In genomic region chr5:144189950-144190583, GRCm38 (mm10) we compare ENCODE assay signal across 8 mouse cellular contexts. TPM values are rescaled to one million over a fixed set of nuclear protein-coding genes. Genes with fewer than 3 reads are reported as not detected.
A peak's percentile ranks its signal among the peaks of the same experiment; 100 is the strongest.
DNase-seq lines count a peak whose midpoint lies in the region; ATAC-seq lines count a peak whose summit lies in the region.

Gene Bhlha15 (plus strand): TSS chr5:144190286.

- no peak within 1 kb of the TSS for H3K9ac ChIP-seq in limb, embryonic 11.5 days (ENCODE audit: low read length)
- no peak within 1 kb of the TSS for H3K9ac ChIP-seq in stomach, embryonic 15.5 days

- WGBS in heart, embryonic 10.5 days, result 2% methylated on average over 22 of the region's 26 CpGs
- WGBS in embryonic facial prominence, embryonic 10.5 days, result 5% methylated on average over 26 of the region's 26 CpGs
- WGBS in hindbrain, embryonic 10.5 days, result 4% methylated on average over 26 of the region's 26 CpGs
- 3% methylated on average over 19 of the region's 26 CpGs for WGBS in limb, embryonic 11.5 days
- WGBS in midbrain, embryonic 10.5 days, result 5% methylated on average over 26 of the region's 26 CpGs
- 3% methylated on average over 22 of the region's 26 CpGs for WGBS in stomach, embryonic 15.5 days

- no peaks in the 10 kb centered on the region for H3K9me3 ChIP-seq in heart, embryonic 10.5 days
- no peaks in the 10 kb centered on the region for H3K9me3 ChIP-seq in embryonic facial prominence, embryonic 10.5 days
- H3K9me3 ChIP-seq in hindbrain, embryonic 10.5 days, result no peaks in the 10 kb centered on the region
- H3K9me3 ChIP-seq in limb, embryonic 11.5 days (ENCODE audit: control insufficient read depth, low read length), result no peaks in the 10 kb centered on the region
- H3K9me3 ChIP-seq in midbrain, embryonic 10.5 days (replicated peaks), result no peaks in the 10 kb centered on the region
- H3K9me3 ChIP-seq in stomach, embryonic 15.5 days, result no peaks in the 10 kb centered on the region

- H3K4me1 ChIP-seq in heart, embryonic 10.5 days, result peaks cover 56% of the 10 kb centered on the region
- peaks cover 26% of the 10 kb centered on the region for H3K4me1 ChIP-seq in embryonic facial prominence, embryonic 10.5 days
- H3K4me1 ChIP-seq in hindbrain, embryonic 10.5 days (replicated peaks), result peaks cover 39% of the 10 kb centered on the region
- H3K4me1 ChIP-seq in limb, embryonic 11.5 days (ENCODE audit: control insufficient read depth, insufficient read depth, low read length), result peaks cover 5% of the 10 kb centered on the region
- H3K4me1 ChIP-seq in midbrain, embryonic 10.5 days, result peaks cover 30% of the 10 kb centered on the region
- H3K4me1 ChIP-seq in stomach, embryonic 15.5 days, result peaks cover 16% of the 10 kb centered on the region

- peak; percentile 91 for DNase-seq in heart, embryonic 10.5 days (ENCODE audit: low spot score)
- no peak for DNase-seq in heart, adult 9 months (ENCODE audit: low spot score in 2 of 2)
- DNase-seq in embryonic facial prominence, embryonic 10.5 days (ENCODE audit: low spot score), result peak; percentile 61
- peak; percentile 44 for DNase-seq in hindbrain, embryonic 10.5 days (ENCODE audit: low spot score)
- DNase-seq in limb, embryonic 11.5 days (ENCODE audit: low spot score), result peak; percentile 65
- peak; percentile 47 for DNase-seq in midbrain, embryonic 10.5 days (ENCODE audit: low spot score)
- no peak for DNase-seq in frontal cortex, postnatal 14 days (ENCODE audit: low spot score in 2 of 2)

- no peaks in the 10 kb centered on the region for H3K27me3 ChIP-seq in heart, embryonic 10.5 days (ENCODE audit: insufficient read depth, poor library complexity, severe bottlenecking)
- H3K27me3 ChIP-seq in embryonic facial prominence, embryonic 10.5 days (replicated peaks; ENCODE audit: low read depth, poor library complexity, severe bottlenecking), result no peaks in the 10 kb centered on the region
- H3K27me3 ChIP-seq in hindbrain, embryonic 10.5 days (ENCODE audit: insufficient read depth, poor library complexity, severe bottlenecking), result no peaks in the 10 kb centered on the region
- H3K27me3 ChIP-seq in limb, embryonic 11.5 days (ENCODE audit: control insufficient read depth, insufficient read depth, low read length), result no peaks in the 10 kb centered on the region
- H3K27me3 ChIP-seq in midbrain, embryonic 10.5 days (ENCODE audit: low read depth, poor library complexity, severe bottlenecking), result no peaks in the 10 kb centered on the region
- H3K27me3 ChIP-seq in stomach, embryonic 15.5 days (replicated peaks), result no peaks in the 10 kb centered on the region

- H3K27ac ChIP-seq in heart, embryonic 10.5 days, result peak within 1 kb of the TSS; percentile 70
- no peak within 1 kb of the TSS; the same call in 1 of the 2 replicates for H3K27ac ChIP-seq in embryonic facial prominence, embryonic 10.5 days (replicated peaks)
- peak within 1 kb of the TSS; percentile 54; the same call in 1 of the 2 replicates for H3K27ac ChIP-seq in hindbrain, embryonic 10.5 days
- no peak within 1 kb of the TSS for H3K27ac ChIP-seq in limb, embryonic 11.5 days (replicated peaks; ENCODE audit: low read depth, low read length)
- H3K27ac ChIP-seq in midbrain, embryonic 10.5 days (replicated peaks), result peak within 1 kb of the TSS; percentile 47
- H3K27ac ChIP-seq in stomach, embryonic 15.5 days, result peak within 1 kb of the TSS; percentile 54; the same call in 1 of the 2 replicates

- H3K36me3 ChIP-seq in heart, embryonic 10.5 days, result peaks cover 14% of the 10 kb centered on the region
- peaks cover 27% of the 10 kb centered on the region for H3K36me3 ChIP-seq in embryonic facial prominence, embryonic 10.5 days (replicated peaks)
- H3K36me3 ChIP-seq in hindbrain, embryonic 10.5 days, result peaks cover 17% of the 10 kb centered on the region
- H3K36me3 ChIP-seq in limb, embryonic 11.5 days (ENCODE audit: control insufficient read depth, insufficient read depth, low read length), result 0 out of 2 replicates have a peak, but pooled peaks cover 2% of the 10 kb centered on the region
- H3K36me3 ChIP-seq in midbrain, embryonic 10.5 days, result peaks cover 20% of the 10 kb centered on the region
- H3K36me3 ChIP-seq in stomach, embryonic 15.5 days, result peaks cover 8% of the 10 kb centered on the region; the same call in 1 of the 2 replicates

- H3K4me3 ChIP-seq in heart, embryonic 10.5 days, result peak within 1 kb of the TSS; percentile 56
- H3K4me3 ChIP-seq in embryonic facial prominence, embryonic 10.5 days, result peak within 1 kb of the TSS; percentile 51
- peak within 1 kb of the TSS; percentile 47 for H3K4me3 ChIP-seq in hindbrain, embryonic 10.5 days
- peak within 1 kb of the TSS; percentile 17 for H3K4me3 ChIP-seq in limb, embryonic 11.5 days (ENCODE audit: low read depth, low read length)
- peak within 1 kb of the TSS; percentile 44 for H3K4me3 ChIP-seq in midbrain, embryonic 10.5 days
- H3K4me3 ChIP-seq in stomach, embryonic 15.5 days (replicated peaks), result peak within 1 kb of the TSS; percentile 31

- ATAC-seq in limb, embryonic 11.5 days (ENCODE audit: insufficient number of reproducible peaks, low FRiP score, low TSS enrichment, low read depth), result peak; percentile 68
- ATAC-seq in stomach, embryonic 15.5 days (ENCODE audit: insufficient read depth, low FRiP score, low read depth), result peak; percentile 76

- H3K4me2 ChIP-seq in limb, embryonic 11.5 days (ENCODE audit: low read depth, severe bottlenecking), result peak within 1 kb of the TSS; percentile 55
- peak within 1 kb of the TSS; percentile 67 for H3K4me2 ChIP-seq in stomach, embryonic 15.5 days

RNA-seq across cellular contexts. Expression of gene Bhlha15, which starts in this region (rescaled TPM):
- 1.3 TPM in 2 replicates for polyA plus RNA-seq in heart, embryonic 10.5 days (2016; fragmentation: Nextera tagmentation; extraction: Ambion mirVana)
- polyA plus RNA-seq in embryonic facial prominence, embryonic 10.5 days (2016; fragmentation: Nextera tagmentation; extraction: Ambion mirVana), result 0.16 and 0.35 TPM in 2 replicates
- 0.09 and 0.45 TPM in 2 replicates for polyA plus RNA-seq in hindbrain, embryonic 10.5 days (2016; fragmentation: Nextera tagmentation; extraction: Ambion mirVana)
- polyA plus RNA-seq in limb, embryonic 11.5 days (2014; fragmentation: Nextera tagmentation; extraction: Ambion mirVana), result 0.06 and 0.15 TPM in 2 replicates
- polyA plus RNA-seq in midbrain, embryonic 10.5 days (2016; fragmentation: Nextera tagmentation; extraction: Ambion mirVana), result 0.07 and 0.16 TPM in 2 replicates
- polyA plus RNA-seq in stomach, embryonic 15.5 days (2015; fragmentation: Nextera tagmentation; extraction: Ambion mirVana), result 21.8 and 34.2 TPM in 2 replicates

Comparison
In these comparisons a context has a peak if more than half of its experiments do, and no peak if none do; other contexts are left out.
1. Peak in DNase-seq and H3K4me3 ChIP-seq in embryonic facial prominence, embryonic 10.5 days; RNA of the gene not detected or under 1 TPM.
2. Peak in DNase-seq, H3K4me3 ChIP-seq and H3K27ac ChIP-seq in hindbrain, embryonic 10.5 days; RNA of the gene not detected or under 1 TPM.
3. Peak in DNase-seq, ATAC-seq, H3K4me3 ChIP-seq and H3K4me2 ChIP-seq in limb, embryonic 11.5 days; RNA of the gene not detected or under 1 TPM.
4. Peak in DNase-seq, H3K4me3 ChIP-seq and H3K27ac ChIP-seq in midbrain, embryonic 10.5 days; RNA of the gene not detected or under 1 TPM.
5. H3K27ac ChIP-seq: peak in heart, embryonic 10.5 days (single experiment) and stomach, embryonic 15.5 days (single experiment); none in embryonic facial prominence, embryonic 10.5 days (single experiment) and limb, embryonic 11.5 days (single experiment).
6. Peak in every context shown above with its lines, with median percentiles within 50 percentile points of each other: H3K4me3 ChIP-seq.